Mouse (Mus musculus): ENCODE results near the gene Nrg3. TPM values are rescaled to one million over a fixed set of nuclear protein-coding genes. Genes with fewer than 3 reads are reported as not detected.

Nrg3 gene
- polyA plus RNA-seq, 1 experiment from 2014 or later: not detected

- H3K27me3 ChIP-seq: no peaks in the 10 kb centered on the region
- H3K4me3 ChIP-seq: no peak overlapping the region
- no peaks in the 10 kb centered on the region for H3K9me3 ChIP-seq (replicated peaks)
- H3K4me1 ChIP-seq (replicated peaks): no peaks in the 10 kb centered on the region
- ATAC-seq (replicated peaks; ENCODE audit: insufficient number of reproducible peaks, insufficient read depth, low FRiP score, low read depth): no peak
- no peak overlapping the region for H3K27ac ChIP-seq
- no peak overlapping the region for H3K4me2 ChIP-seq
- H3K9ac ChIP-seq: no peak overlapping the region
- 64% methylated on average over 1 of the region's 1 CpGs for WGBS
- no peaks in the 10 kb centered on the region for H3K36me3 ChIP-seq
Observed at GRCm38 (mm10) chr14:39044290-39044689, 428.6 kb downstream of the Nrg3 start.

DNA sequence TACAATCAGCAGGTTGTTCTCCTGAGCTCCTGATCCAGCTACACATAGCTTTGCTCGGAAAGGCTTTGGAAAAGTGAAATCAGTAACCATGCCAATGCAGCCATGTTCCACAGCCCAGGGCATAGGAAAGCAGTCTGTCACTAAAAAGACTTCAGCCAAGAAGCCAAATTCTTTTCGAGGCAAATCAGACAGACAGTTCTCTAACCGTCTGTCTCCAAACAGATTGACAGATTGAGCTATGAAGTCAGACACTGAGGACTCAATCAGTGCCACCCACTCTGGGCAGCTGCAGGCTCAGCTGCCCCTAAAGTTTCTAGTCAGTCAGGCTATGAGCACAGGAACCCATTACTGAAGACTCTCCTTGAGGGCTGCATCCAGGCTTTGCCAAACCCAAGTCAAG, 429.1 kb downstream of the Nrg3 start:
- Histone ChIP-seq H3K27me3 (no peaks in the 10 kb centered on the region), H3K9ac (no peak overlapping the region), H3K9me3 (replicated peaks) (no peaks in the 10 kb centered on the region), H3K27ac (no peak overlapping the region), H3K4me3 (no peak overlapping the region), H3K4me2 (no peak overlapping the region), H3K36me3 (no peaks in the 10 kb centered on the region), H3K4me1 (replicated peaks) (no peaks in the 10 kb centered on the region)
- no peak for ATAC-seq (replicated peaks; ENCODE audit: insufficient number of reproducible peaks, insufficient read depth, low FRiP score, low read depth)
- WGBS: 71% methylated on average over 3 of the region's 3 CpGs

- H3K4me1 ChIP-seq (replicated peaks): no peaks in the 10 kb centered on the region
- H3K36me3 ChIP-seq: no peaks in the 10 kb centered on the region
- H3K27ac ChIP-seq: no peak overlapping the region
- H3K27me3 ChIP-seq: no peaks in the 10 kb centered on the region
- ATAC-seq (replicated peaks; ENCODE audit: insufficient number of reproducible peaks, insufficient read depth, low FRiP score, low read depth): no peak
- H3K4me2 ChIP-seq: no peak overlapping the region
- H3K9ac ChIP-seq: no peak overlapping the region
- H3K9me3 ChIP-seq (replicated peaks): no peaks in the 10 kb centered on the region
- H3K4me3 ChIP-seq: no peak overlapping the region
- WGBS: 66% methylated on average over 5 of the region's 5 CpGs
Observed at GRCm38 (mm10) chr14:39043384-39043783, 429.5 kb downstream of the Nrg3 start.

DNA sequence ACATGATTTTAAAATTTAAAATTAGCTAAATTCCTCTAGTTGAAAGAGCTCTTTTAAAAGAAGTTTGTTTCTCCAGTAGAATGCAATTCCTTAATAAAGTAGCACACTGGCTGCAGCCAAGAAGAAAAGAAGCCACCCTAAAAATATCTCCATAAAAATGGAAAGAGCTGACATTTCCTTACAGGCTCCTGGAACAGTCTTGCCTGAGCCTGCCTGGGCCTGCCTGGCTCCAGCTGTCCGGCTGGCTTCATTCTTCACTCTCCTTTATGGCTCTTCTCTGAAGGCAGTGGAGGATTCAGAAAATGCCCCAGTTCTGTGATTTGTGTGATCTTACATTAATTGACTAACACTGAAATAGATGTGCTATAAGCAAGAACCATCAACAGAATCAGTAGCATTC, 433.8 kb downstream of the Nrg3 start:
- H3K9ac ChIP-seq: no peak overlapping the region
- H3K4me1 ChIP-seq (replicated peaks): no peaks in the 10 kb centered on the region
- no peaks in the 10 kb centered on the region for H3K36me3 ChIP-seq
- H3K27me3 ChIP-seq: no peaks in the 10 kb centered on the region
- H3K9me3 ChIP-seq (replicated peaks): no peaks in the 10 kb centered on the region
- WGBS: 66% methylated on average over 1 of the region's 1 CpGs
- H3K27ac ChIP-seq: no peak overlapping the region
- no peak for ATAC-seq (replicated peaks; ENCODE audit: insufficient number of reproducible peaks, insufficient read depth, low FRiP score, low read depth)
- no peak overlapping the region for H3K4me2 ChIP-seq
- no peak overlapping the region for H3K4me3 ChIP-seq

GRCm38 (mm10) chr14:39034482-39034881, 438.4 kb downstream of the Nrg3 start:
- no peak for ATAC-seq (replicated peaks; ENCODE audit: insufficient number of reproducible peaks, insufficient read depth, low FRiP score, low read depth)
- Histone ChIP-seq H3K27me3 (no peaks in the 10 kb centered on the region), H3K9ac (no peak overlapping the region), H3K4me3 (no peak overlapping the region), H3K9me3 (replicated peaks) (no peaks in the 10 kb centered on the region), H3K4me1 (replicated peaks) (no peaks in the 10 kb centered on the region), H3K4me2 (no peak overlapping the region), H3K36me3 (no peaks in the 10 kb centered on the region), H3K27ac (no peak overlapping the region)
- 83% methylated on average over 3 of the region's 3 CpGs for WGBS

DNA sequence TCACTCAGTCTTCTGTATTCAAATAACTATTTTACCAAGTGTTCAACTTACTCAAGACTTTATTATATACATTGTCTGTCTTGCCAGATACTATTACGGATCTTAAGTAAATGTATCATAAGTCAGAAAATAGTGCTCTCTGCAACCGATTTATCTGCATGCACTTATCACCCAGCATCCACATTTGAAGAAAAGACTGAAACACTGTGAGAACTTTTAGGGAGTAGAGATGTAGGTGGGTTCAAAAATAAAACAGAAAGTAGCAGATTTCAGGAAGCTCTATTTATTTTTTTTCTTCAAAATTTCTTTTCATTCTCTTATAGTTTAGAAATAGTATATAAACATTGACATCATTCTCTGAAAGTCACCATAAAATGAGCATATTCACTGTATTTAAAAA, 449.8 kb downstream of the Nrg3 start:
- no peaks in the 10 kb centered on the region for H3K27me3 ChIP-seq
- no peak overlapping the region for H3K9ac ChIP-seq
- no peak overlapping the region for H3K4me2 ChIP-seq
- H3K4me3 ChIP-seq: no peak overlapping the region
- no peaks in the 10 kb centered on the region for H3K9me3 ChIP-seq (replicated peaks)
- WGBS: 66% methylated on average over 2 of the region's 2 CpGs
- no peaks in the 10 kb centered on the region for H3K4me1 ChIP-seq (replicated peaks)
- ATAC-seq (replicated peaks; ENCODE audit: insufficient number of reproducible peaks, insufficient read depth, low FRiP score, low read depth): no peak
- H3K27ac ChIP-seq: no peak overlapping the region
- no peaks in the 10 kb centered on the region for H3K36me3 ChIP-seq

DNA sequence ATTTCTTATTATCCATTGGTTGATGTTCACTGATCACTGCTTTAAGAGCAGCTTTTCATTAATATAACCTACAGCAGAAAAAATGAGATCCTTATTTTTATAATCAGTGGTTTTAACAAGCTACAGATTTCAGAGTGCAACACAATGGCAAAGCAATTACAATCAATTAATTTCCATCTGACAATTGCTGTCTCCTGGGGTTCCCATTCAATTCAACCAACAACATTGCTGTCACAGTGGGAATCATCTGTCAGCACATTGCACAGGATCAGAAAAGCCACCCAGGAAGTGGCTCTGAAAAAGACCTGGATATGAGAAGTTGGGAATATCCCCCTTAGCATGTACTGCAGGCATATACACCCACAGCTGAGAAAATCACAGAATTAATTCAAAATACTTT, 458.8 kb downstream of the Nrg3 start:
- ATAC-seq (replicated peaks; ENCODE audit: insufficient number of reproducible peaks, insufficient read depth, low FRiP score, low read depth): no peak
- Histone ChIP-seq H3K27ac (no peak overlapping the region), H3K4me3 (no peak overlapping the region)

GRCm38 (mm10) chr14:38997843-38998242, 475.0 kb downstream of the Nrg3 start:
- Histone ChIP-seq H3K4me3 (no peak overlapping the region), H3K4me1 (replicated peaks) (no peaks in the 10 kb centered on the region), H3K36me3 (no peaks in the 10 kb centered on the region), H3K4me2 (no peak overlapping the region), H3K9me3 (replicated peaks) (no peaks in the 10 kb centered on the region), H3K27ac (no peak overlapping the region), H3K27me3 (no peaks in the 10 kb centered on the region), H3K9ac (no peak overlapping the region)
- no peak for ATAC-seq (replicated peaks; ENCODE audit: insufficient number of reproducible peaks, insufficient read depth, low FRiP score, low read depth)
- WGBS: 65% methylated on average over 3 of the region's 3 CpGs

More for the DNA sequence above, 458.8 kb downstream of the Nrg3 start:
- Histone ChIP-seq H3K27me3 (no peaks in the 10 kb centered on the region), H3K4me2 (no peak overlapping the region), H3K9me3 (replicated peaks) (no peaks in the 10 kb centered on the region), H3K4me1 (replicated peaks) (no peaks in the 10 kb centered on the region), H3K9ac (no peak overlapping the region), H3K36me3 (no peaks in the 10 kb centered on the region)

DNA sequence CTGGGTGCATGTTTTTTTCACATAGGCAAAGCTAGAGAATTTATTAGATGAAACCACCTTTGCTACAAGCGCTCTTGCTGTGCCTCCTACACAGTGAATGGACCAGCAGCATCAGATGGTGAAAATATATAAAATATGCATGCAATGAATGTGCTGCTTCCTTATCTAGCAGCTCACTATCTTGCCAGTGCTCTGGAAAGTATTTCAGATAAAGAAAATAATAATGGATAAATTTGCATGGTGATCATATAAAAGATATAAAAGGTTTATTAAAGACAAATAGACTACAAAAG, 480.4 kb downstream of the Nrg3 start:
- 84% methylated on average over 1 of the region's 1 CpGs for WGBS
- Histone ChIP-seq H3K9me3 (replicated peaks) (no peaks in the 10 kb centered on the region), H3K27me3 (no peaks in the 10 kb centered on the region), H3K4me2 (no peak overlapping the region), H3K9ac (no peak overlapping the region), H3K4me3 (no peak overlapping the region), H3K4me1 (replicated peaks) (no peaks in the 10 kb centered on the region), H3K36me3 (no peaks in the 10 kb centered on the region), H3K27ac (no peak overlapping the region)
- ATAC-seq (replicated peaks; ENCODE audit: insufficient number of reproducible peaks, insufficient read depth, low FRiP score, low read depth): no peak

DNA sequence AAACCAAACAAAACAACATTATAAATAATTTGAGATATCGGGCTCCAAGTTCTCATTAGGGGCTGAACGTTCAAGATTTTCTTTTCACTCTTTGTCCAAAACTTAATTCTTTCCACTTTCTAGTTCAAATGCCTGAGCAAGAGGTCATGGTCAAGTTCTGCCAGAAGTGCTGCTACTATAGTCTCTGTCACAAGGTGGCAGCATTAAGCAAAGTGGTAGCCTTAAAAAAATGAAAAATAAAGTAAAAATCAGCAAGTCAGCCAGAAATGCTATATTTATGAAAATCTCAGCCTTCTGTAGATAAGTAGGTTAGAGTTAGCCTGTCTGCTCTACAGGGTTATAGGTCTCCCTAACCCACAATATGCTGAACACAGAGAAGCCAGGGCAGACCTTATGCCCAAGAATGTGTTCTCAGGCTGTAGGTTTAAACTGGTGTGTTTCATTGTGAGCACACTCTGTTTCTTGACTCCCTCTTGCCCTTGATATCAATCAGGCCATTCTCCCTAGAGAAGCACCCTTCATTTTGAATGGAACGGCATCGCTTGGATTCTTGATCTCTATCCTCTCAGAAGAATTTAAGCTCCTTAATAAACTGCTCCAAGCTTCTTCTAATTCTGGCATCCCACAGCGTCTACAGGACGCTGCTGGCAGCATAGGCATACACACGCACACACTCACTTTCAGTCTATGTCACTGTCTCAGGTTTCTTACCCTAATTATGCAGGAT, 480.9 kb downstream of the Nrg3 start:
- no peaks in the 10 kb centered on the region for H3K36me3 ChIP-seq
- ATAC-seq (replicated peaks; ENCODE audit: insufficient number of reproducible peaks, insufficient read depth, low FRiP score, low read depth): no peak
- no peak overlapping the region for H3K27ac ChIP-seq
- WGBS: 62% methylated on average over 7 of the region's 7 CpGs
- H3K4me2 ChIP-seq: no peak overlapping the region
- H3K9ac ChIP-seq: no peak overlapping the region
- H3K4me1 ChIP-seq (replicated peaks): no peaks in the 10 kb centered on the region
- no peak overlapping the region for H3K4me3 ChIP-seq
- H3K27me3 ChIP-seq: no peaks in the 10 kb centered on the region
- no peaks in the 10 kb centered on the region for H3K9me3 ChIP-seq (replicated peaks)

GRCm38 (mm10) chr14:38959367-38959766, 513.5 kb downstream of the Nrg3 start:
- H3K4me1 ChIP-seq (replicated peaks): no peaks in the 10 kb centered on the region
- H3K27ac ChIP-seq: no peak overlapping the region
- no peak overlapping the region for H3K9ac ChIP-seq
- H3K27me3 ChIP-seq: no peaks in the 10 kb centered on the region
- WGBS: 81% methylated on average over 7 of the region's 7 CpGs
- no peak overlapping the region for H3K4me2 ChIP-seq
- no peaks in the 10 kb centered on the region for H3K36me3 ChIP-seq
- H3K4me3 ChIP-seq: no peak overlapping the region
- no peak for ATAC-seq (replicated peaks; ENCODE audit: insufficient number of reproducible peaks, insufficient read depth, low FRiP score, low read depth)
- H3K9me3 ChIP-seq (replicated peaks): no peaks in the 10 kb centered on the region

- no peak overlapping the region for H3K27ac ChIP-seq
- ATAC-seq (replicated peaks; ENCODE audit: insufficient number of reproducible peaks, insufficient read depth, low FRiP score, low read depth): no peak
- no peaks in the 10 kb centered on the region for H3K4me1 ChIP-seq (replicated peaks)
- H3K4me3 ChIP-seq: no peak overlapping the region
- no peaks in the 10 kb centered on the region for H3K27me3 ChIP-seq
- no peaks in the 10 kb centered on the region for H3K9me3 ChIP-seq (replicated peaks)
- 53% methylated on average over 1 of the region's 1 CpGs for WGBS
- H3K36me3 ChIP-seq: no peaks in the 10 kb centered on the region
- no peak overlapping the region for H3K4me2 ChIP-seq
- no peak overlapping the region for H3K9ac ChIP-seq
Observed at GRCm38 (mm10) chr14:38937481-38937880, 535.4 kb downstream of the Nrg3 start.
